Mouse (Mus musculus): ENCODE data around the gene Ptgfrn.

GRCm38 (mm10) chr3:101117774-101118173 lies 7.7 kb upstream of the Ptgfrn start:
- TF ChIP-seq CTCF (conservative IDR thresholded peaks at IDR 0.05 in 1 of 2, IDR thresholded peaks at IDR 0.05 in 1 of 2; ENCODE audit: low read depth in 2 of 2, low read length in 2 of 2), result no peak
- TF ChIP-seq TBP (conservative IDR thresholded peaks at IDR 0.05; ENCODE audit: low read depth, low read length), result no peak
- TF ChIP-seq ZMIZ1 (IDR thresholded peaks at IDR 0.05; ENCODE audit: low read depth, low read length), result no peak
